Mouse (Mus musculus): ENCODE data around the gene Gnl3l.

The Gnl3l gene

DNA sequence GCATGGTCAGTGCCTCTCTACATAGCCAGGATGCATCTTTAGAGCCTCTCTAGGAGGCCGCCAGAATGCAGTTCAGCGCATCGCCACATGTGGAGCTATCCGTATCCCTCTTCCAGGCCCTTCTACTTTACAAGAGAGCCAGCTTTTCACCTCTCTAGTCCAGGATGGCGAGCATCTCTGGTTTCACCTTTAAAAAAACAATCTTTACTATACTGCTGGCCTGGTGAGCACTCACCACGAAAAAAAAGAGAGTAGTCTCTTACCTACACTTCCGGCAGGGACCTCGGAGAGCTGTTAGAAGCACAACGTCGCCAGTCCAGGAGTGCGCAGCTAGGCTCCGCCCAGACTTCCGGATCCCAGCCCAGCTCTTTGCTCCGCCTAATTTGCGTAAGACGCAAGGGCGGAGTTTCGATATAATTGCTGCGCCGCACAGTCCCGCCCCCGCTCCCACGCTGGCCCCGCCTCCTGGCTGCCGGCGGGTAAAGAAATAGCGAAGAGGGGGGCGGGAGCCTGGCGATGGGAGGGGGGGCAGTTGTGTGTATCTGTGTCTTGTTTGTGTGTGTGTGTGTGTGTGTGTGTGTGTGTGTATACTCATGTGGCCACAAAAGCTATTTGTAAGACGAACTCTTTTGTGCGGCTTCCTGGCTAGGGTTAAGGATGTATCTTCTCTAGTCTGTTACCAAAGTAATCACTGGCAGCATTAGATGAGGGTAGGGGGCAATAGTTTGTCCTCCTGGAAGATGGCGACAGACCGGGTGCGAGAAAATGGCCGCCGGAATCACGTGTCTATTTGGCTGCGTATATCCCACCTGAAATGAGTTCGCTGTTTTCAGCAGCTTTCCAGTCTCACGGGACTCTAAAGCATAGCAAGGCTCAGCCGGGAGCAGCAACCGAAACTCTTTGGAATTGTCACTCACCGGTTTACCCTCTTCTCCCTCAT is at the start of gene Gnl3l:
Gnl3l (minus strand) TSS at position 385 of the 940 bp plus-strand sequence.
- peak; percentile 76 for DNase-seq (ENCODE audit: low read depth, low spot score)

DNA sequence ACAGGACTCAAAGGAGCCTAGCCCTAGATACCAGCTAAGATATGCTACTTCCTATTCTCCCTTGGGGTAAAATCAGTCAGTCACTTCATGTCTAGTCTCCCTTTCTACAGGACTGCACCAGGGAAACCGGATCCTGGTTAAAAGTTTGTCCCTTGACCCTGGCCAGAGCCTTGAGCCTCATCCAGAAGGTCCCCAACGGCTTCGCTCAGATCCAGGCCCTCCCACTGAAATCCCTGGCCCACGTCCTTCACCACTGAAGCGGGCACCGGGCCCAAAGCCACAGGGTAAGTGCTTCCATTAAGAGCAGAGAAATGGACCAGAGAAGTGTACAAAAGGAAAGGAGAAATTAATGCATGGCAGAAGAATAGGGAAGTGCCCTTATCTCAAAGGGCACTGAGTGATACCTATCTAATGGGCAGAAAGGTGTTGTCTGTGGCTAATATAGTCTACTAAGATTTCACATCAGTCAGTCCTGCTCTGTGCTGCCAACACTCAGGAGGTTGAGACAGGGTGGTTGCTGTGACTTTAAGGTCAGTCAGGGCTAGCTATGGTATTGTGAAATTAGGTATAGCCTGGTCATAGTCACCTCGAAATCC is 49.0 kb upstream of the Gnl3l start:
- no peak for DNase-seq (ENCODE audit: low read depth, low spot score)

GRCm38 (mm10) chrX:151061615-151062299 is 44.6 kb upstream of the Gnl3l start:
- no peak for DNase-seq (ENCODE audit: low read depth, low spot score)

- no peak for DNase-seq (ENCODE audit: low read depth, low spot score)
Observed at GRCm38 (mm10) chrX:151059346-151059745, 42.2 kb upstream of the Gnl3l start.

- DNase-seq (ENCODE audit: low read depth, low spot score) = no peak
Observed at GRCm38 (mm10) chrX:151055559-151055958, 38.4 kb upstream of the Gnl3l start.

DNA sequence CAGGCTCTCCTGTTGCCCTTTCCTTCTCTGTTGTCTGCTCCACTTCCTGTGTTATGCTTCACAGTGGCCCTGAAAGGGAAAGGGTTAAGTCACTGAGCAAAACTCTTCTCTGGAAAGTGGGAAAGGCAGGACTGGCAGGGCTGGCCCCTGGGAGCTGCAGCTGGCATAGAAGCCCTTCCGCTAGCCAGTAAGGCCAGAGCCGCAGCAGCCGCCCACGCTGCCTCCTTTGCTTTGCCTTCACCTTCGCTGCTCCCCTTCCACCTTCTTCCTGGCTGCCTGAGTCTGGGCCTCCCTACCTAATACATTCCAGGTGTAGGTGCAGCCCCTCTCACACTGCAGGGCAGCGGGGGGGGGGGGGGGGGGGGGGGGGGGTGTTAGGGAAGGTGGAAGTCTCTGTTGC is 37.4 kb upstream of the Gnl3l start:
- DNase-seq (ENCODE audit: low read depth, low spot score) = no peak

DNA sequence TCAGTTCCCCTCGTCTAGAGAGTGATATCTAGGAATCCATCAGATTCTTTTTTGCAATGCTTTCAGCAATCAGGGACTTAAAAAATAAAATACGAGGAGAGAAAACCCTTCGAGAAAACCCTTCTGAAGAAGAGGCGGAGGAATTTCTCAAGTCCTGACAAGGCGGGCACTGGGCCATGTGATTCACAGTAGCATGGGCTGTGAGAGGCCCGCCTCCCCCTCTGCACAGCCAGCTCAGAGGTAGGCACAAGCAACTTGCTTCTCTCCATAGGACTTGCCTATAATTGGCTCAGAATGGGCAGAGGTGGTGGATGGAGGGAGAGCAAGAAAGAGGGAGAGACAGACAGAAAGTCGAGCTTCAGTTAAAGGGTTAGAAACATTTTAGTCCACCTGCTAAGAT is 33.2 kb upstream of the Gnl3l start:
- DNase-seq (ENCODE audit: low read depth, low spot score) = no peak

DNA sequence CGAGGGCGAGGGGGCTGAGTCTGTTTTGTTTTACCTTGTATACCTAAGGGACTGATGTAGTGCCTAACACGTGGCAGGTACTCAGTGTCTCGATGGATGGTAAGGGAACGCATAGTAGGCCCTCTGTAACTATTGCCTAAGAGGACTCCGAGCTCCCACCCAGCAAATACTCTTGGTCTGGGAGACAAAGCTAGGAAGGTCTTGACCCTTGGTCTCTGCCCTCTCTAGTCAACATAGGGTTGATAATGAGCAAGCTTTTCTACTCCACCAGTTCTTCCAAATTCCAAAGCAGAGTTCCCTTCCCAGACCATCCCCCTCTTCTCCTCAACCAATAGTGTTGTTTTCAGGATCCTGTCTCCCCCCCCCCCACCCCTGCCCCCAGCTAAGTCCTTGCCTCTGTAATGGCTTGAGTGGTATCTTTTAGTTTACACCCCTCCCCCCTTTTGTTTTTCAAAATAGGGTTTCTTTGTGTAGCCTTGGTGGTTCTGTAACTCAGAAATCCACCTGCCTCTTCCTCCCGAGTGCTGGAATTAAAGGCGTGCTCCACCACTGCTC is 32.6 kb upstream of the Gnl3l start:
- no peak for DNase-seq (ENCODE audit: low read depth, low spot score)

DNA sequence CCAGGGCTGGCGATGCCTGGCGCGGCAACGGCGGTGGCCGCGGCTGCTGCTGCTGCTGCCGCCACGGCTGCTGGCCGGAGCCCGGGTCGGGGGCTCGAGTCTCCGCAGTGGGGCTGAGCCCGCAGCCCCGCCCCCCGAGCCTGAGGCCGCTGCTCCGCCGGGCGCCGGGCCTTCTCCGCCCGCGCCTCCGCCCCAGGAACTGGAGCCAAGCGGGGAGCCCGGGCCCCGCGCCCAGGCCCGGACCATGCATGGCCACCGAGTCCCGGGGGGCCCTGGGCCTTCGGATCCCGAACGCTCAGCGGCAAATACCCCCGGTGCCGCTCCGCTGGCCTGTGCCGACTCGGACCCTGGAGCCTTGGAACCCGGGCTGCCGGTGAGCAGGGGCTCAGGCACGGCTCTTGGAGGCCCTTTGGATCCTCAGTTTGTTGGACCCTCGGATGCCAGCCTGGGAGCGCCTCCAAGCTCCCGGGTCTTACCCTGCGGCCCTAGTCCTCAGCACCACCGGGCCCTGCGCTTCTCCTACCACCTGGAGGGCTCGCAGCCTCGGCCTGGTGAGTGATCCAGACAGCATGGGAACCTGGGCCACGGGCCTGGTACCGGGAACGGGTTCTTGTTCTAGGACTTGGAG is 30.4 kb upstream of the Gnl3l start:
- DNase-seq (ENCODE audit: low read depth, low spot score) = no peak

GRCm38 (mm10) chrX:151046777-151047430 is 29.8 kb upstream of the Gnl3l start:
- peak; percentile 72 for DNase-seq (ENCODE audit: low read depth, low spot score)

GRCm38 (mm10) chrX:151046321-151046720 is 29.2 kb upstream of the Gnl3l start:
- DNase-seq (ENCODE audit: low read depth, low spot score) = no peak

- no peak for DNase-seq (ENCODE audit: low read depth, low spot score)
Observed at GRCm38 (mm10) chrX:151045850-151046249, 28.7 kb upstream of the Gnl3l start, which contains the start of gene Fgd1. Gene Fgd1, plus strand, starts transcription at chrX:151046150.

DNA sequence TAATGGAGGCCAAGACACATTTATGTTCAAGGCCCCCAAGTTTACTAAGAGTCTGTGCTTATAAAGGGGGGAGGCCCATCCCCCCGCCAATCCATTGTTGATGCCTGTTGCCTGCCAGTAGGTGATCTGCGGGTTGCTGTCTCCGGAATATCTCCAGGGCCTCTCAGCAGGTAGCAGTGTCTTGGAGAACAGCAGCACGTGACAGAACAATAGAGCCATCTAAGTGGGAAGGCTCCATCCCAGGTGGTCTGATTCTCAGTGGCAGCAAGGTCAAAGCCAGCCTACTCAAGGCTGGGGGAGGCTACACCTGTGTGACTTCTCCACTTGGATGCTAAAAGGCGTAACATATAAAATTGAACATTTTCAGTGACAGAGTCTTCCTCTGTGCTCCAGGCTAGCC is 24.1 kb upstream of the Gnl3l start:
- DNase-seq (ENCODE audit: low read depth, low spot score) = no peak

DNA sequence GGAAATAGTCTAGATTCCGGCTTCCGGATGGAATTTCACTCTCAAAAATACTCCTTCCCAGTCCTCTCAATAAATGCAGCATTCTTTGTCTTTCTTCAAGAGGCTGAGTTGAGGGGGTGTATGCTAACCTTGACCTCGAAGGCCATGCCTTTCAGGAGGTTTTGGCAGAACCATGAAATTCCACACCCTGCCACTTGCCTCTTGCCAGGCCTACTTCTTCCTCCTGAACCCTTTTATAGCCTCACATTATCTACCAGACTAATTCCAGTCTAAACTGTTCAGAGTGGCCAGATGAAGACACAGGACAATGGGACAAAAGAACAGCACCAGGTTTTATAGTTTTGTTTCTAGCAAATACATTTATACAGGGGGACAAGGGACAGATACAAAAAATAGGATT is 14.3 kb upstream of the Gnl3l start:
- no peak for DNase-seq (ENCODE audit: low read depth, low spot score)

- DNase-seq (ENCODE audit: low read depth, low spot score) = no peak
Observed at GRCm38 (mm10) chrX:151018798-151019197, 1.7 kb upstream of the Gnl3l start.

GRCm38 (mm10) chrX:151017897-151018296 is 775 bp upstream of the Gnl3l start:
- no peak for DNase-seq (ENCODE audit: low read depth, low spot score)

DNA sequence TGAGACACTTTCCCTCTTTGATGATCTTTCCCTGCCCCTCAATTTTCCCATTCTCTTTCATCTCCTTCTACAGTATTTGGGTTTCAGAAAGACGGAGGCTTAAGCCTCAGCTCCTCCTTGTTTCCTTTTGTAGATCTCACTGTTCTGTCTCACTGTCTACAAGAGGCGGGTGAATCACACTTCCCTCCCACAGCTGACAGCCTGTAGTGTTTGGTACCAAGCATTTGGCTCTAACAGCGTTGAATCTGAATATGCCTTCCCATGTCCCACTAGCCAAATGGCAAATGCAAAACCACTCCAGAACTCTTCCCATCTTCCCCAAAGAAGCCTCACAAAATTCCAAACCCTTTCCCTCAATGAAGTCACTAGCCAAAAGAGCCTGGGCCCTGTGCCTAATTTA is 20.3 kb downstream of the Gnl3l start:
- DNase-seq (ENCODE audit: low read depth, low spot score) = no peak

DNA sequence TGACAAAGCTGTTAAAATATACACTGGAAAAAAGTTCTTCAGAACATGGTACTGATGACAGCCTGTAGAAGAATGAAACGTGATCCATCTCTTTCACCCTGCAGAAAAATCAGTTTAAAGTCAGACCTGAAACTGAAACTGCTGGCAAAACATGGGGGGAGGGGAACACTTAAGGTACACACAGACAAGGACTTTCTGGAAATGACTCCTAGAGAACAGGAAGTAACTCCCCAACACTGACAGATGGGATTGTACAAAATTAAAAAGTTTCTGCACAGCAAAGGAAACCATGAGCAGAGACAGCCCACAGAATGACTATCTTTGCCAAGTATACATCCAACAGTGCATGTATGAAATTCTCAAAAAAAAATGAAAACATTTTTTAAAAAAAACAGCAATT is 35.5 kb downstream of the Gnl3l start:
- DNase-seq (ENCODE audit: low read depth, low spot score) = no peak

DNA sequence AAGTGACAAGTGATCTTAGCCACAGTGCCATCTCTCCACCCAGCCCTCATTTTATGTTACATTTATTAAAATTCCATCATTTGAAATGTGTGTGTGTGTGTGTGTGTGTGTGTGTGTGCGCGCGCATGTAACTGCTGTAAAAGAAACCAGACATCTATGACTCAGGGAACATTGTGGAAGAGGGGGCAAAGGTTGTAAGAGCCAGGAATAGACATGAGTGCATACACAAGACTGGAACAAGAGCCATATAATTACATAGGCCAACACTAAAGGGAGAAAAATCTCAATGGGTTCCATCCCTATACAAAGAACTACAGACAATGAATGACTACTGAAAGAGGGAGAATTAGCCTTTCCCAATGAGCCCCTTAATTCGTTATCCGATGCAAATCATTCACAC is 41.7 kb downstream of the Gnl3l start:
- DNase-seq (ENCODE audit: low read depth, low spot score) = no peak

- DNase-seq (ENCODE audit: low read depth, low spot score) = no peak
Observed at GRCm38 (mm10) chrX:150963027-150963426, 54.1 kb downstream of the Gnl3l start.

DNA sequence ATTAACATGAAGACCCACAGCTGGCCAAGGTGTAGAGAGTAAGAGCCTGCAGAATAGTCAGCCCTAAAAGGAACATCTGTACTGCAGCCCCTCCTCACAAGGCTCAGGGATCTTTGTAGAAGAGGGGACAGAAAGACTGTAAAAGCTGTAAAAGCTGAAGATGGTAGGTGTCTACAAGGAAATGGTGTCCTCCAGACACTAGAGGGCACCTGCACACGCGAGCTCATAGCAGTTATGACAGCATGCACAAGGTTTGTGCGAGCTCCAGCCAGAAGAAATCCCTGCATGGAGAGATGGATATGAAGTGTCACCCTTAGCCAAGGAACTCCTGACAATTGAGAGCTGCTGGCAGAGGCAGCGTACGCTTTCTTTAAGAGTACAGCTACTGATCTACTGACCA is 56.4 kb downstream of the Gnl3l start:
- DNase-seq (ENCODE audit: low read depth, low spot score) = no peak
